Mouse (Mus musculus): ENCODE data around the gene Rnf135.

GRCm38 (mm10) chr11:80137773-80138172, 45.9 kb upstream of the Rnf135 start:
- no peak for TF ChIP-seq GATA1 (IDR thresholded peaks at IDR 0.05; ENCODE audit: borderline replicate concordance, low read length)
- no peak for TF ChIP-seq FLI1 (IDR thresholded peaks at IDR 0.05; ENCODE audit: low read length)
